Mouse (Mus musculus) intestine, embryonic 16.5 days (tissue): Measurements from ENCODE around the gene Hilpda. TPM values are rescaled to one million over a fixed set of nuclear protein-coding genes. Genes with fewer than 3 reads are reported as not detected.

ENCODE experiments used
- ATAC-seq: fragments of 200-750 bp; cut with Nextera tagmentation; 2 replicates; pipeline ENCODE4 v1.8.0; 2017; ENCODE audit warnings: moderate TSS enrichment, moderate library complexity
- H3K27ac ChIP-seq: fragments of 300-500 bp; sonication (generic); 2 replicates; pipeline ENCODE4 v1.5.1; 2014; ENCODE audit warnings: mild to moderate bottlenecking, low read length
- H3K27me3 ChIP-seq: fragments of 300-500 bp; sonication (generic); replicated peaks from 2 replicates; pipeline ENCODE4 v1.6.1; 2014; ENCODE audit warnings: low read length, control low read depth, mixed read lengths; ENCODE audit not compliant: control insufficient read depth, insufficient read depth
- H3K36me3 ChIP-seq: fragments of 300-500 bp; sonication (generic); 2 replicates; pipeline ENCODE4 v1.6.1; 2014; ENCODE audit warnings: low read length, control low read depth; ENCODE audit not compliant: control insufficient read depth, insufficient read depth
- H3K4me1 ChIP-seq: fragments of 300-500 bp; sonication (generic); 2 replicates; pipeline ENCODE4 v1.6.1; 2014; ENCODE audit warnings: low read length, control low read depth, mixed read lengths; ENCODE audit not compliant: control insufficient read depth, insufficient read depth
- H3K4me2 ChIP-seq: fragments of 300-500 bp; sonication (generic); 2 replicates; pipeline ENCODE4 v1.6.1; 2014; ENCODE audit warnings: low read depth, low read length, control low read depth
- H3K4me3 ChIP-seq: fragments of 300-500 bp; sonication (generic); 2 replicates; pipeline ENCODE4 v1.5.1; 2014; ENCODE audit warnings: mild to moderate bottlenecking, low read length
- H3K9ac ChIP-seq: fragments of 300-500 bp; sonication (generic); 2 replicates; pipeline ENCODE4 v1.6.1; 2014; ENCODE audit warnings: low read depth, low read length
- H3K9me3 ChIP-seq: fragments of 300-500 bp; sonication (generic); 2 replicates; pipeline ENCODE4 v1.6.1; 2016; ENCODE audit warnings: low read length, control low read depth; ENCODE audit not compliant: control insufficient read depth
- WGBS: fragments of 180-500 bp; shearing (Covaris S2); extraction: QIAGEN DNeasy Blood & Tissue Kit; methylation state at CpG from one replicate; pipeline ENCODE4 v1.1.7; 2014; 5-methylcytosine and 5-hydroxymethylcytosine counted together
- polyA plus RNA-seq: library from polyadenylated mRNA; unstranded; fragments of >200 nt; fragmentation: Nextera tagmentation; extraction: Ambion mirVana; gene quantifications from 2 replicates; pipeline ENCODE4 v1.2.1, GENCODE M21; 2015

The Hilpda gene
- polyA plus RNA-seq, 1 experiment from 2014 or later: 27.8 TPM

- H3K4me2 ChIP-seq: no peak overlapping the region
- 65% methylated on average over 5 of the region's 5 CpGs for WGBS
- H3K4me1 ChIP-seq: no peaks in the 10 kb centered on the region
- no peaks in the 10 kb centered on the region for H3K27me3 ChIP-seq
- H3K9ac ChIP-seq: no peak overlapping the region
- no peak for ATAC-seq
- H3K9me3 ChIP-seq: no peaks in the 10 kb centered on the region
- no peak overlapping the region for H3K4me3 ChIP-seq
- no peak overlapping the region for H3K27ac ChIP-seq
- H3K36me3 ChIP-seq: no peaks in the 10 kb centered on the region; the same call in 1 of the 2 replicates
These were observed 15.7 kb downstream of the Hilpda start for GRCm38 (mm10) chr6:29287944-29288343.

DNA sequence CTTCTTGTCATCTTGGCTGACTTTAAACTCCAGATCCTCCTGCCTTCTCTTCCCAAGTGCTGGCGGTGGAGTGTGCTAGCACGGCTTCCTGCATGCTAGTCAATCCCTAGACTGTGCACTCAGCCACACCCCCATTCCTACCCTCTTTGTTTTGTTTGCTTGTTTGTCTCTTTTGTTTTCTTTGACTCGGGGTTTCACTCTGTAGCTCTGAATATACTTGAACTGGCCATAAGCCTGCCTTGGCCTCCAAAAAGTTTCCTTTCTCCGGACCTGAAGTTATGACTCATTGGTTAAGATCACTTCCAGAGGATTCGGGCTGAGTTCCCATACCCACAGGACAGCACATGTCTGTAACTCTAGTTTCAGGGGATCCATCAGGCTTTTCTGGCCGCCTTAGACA is 16.4 kb downstream of the Hilpda start:
- WGBS: 58% methylated on average over 6 of the region's 6 CpGs
- no peak overlapping the region for H3K4me2 ChIP-seq
- H3K9ac ChIP-seq: no peak overlapping the region

GRCm38 (mm10) chr6:29299112-29299511 is 26.8 kb downstream of the Hilpda start:
- Histone ChIP-seq H3K4me3 (no peak overlapping the region), H3K9ac (no peak overlapping the region), H3K4me2 (no peak overlapping the region), H3K27me3 (no peaks in the 10 kb centered on the region), H3K36me3 (no peaks in the 10 kb centered on the region), H3K9me3 (no peaks in the 10 kb centered on the region; the same call in 1 of the 2 replicates), H3K4me1 (no peaks in the 10 kb centered on the region), H3K27ac (no peak overlapping the region)
- no peak for ATAC-seq
- 44% methylated on average over 2 of the region's 2 CpGs for WGBS

More for the DNA sequence above, 16.4 kb downstream of the Hilpda start:
- no peak overlapping the region for H3K4me3 ChIP-seq
- ATAC-seq: no peak
- H3K27me3 ChIP-seq: no peaks in the 10 kb centered on the region
- H3K9me3 ChIP-seq: no peaks in the 10 kb centered on the region
- H3K36me3 ChIP-seq: no peaks in the 10 kb centered on the region; the same call in 1 of the 2 replicates
- H3K4me1 ChIP-seq: no peaks in the 10 kb centered on the region
- H3K27ac ChIP-seq: no peak overlapping the region

DNA sequence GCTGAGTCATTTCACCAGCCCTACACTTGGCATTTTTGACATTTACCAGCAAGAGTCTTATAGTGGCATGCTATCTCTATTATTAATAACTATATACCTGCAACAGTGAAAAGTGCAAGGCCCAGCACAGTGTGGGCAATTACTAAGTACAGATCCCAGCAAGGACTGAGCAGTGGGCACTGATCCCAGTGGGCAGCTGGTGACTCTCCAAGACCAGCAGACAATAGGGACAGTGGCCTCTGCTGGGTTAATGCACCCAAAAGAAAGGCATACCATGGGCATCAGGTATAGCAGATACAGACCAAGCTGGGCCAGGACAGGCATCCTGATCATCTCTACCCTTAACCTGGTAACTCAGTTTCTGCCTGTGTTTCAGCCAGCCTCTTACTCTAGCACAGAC is 31.0 kb downstream of the Hilpda start:
- Histone ChIP-seq H3K36me3 (no peaks in the 10 kb centered on the region), H3K4me3 (no peak overlapping the region)

GRCm38 (mm10) chr6:29303726-29304125 is 31.4 kb downstream of the Hilpda start:
- no peak for ATAC-seq
- Histone ChIP-seq H3K4me3 (no peak overlapping the region), H3K4me2 (no peak overlapping the region), H3K27me3 (no peaks in the 10 kb centered on the region), H3K36me3 (no peaks in the 10 kb centered on the region), H3K27ac (no peak overlapping the region), H3K9me3 (no peaks in the 10 kb centered on the region; the same call in 1 of the 2 replicates), H3K4me1 (no peaks in the 10 kb centered on the region), H3K9ac (no peak overlapping the region)
- WGBS: 33% methylated on average over 5 of the region's 5 CpGs

More for the DNA sequence above, 31.0 kb downstream of the Hilpda start:
- ATAC-seq: no peak
- H3K4me2 ChIP-seq: no peak overlapping the region
- H3K27ac ChIP-seq: no peak overlapping the region
- H3K4me1 ChIP-seq: no peaks in the 10 kb centered on the region
- H3K9me3 ChIP-seq: no peaks in the 10 kb centered on the region; the same call in 1 of the 2 replicates
- no peaks in the 10 kb centered on the region for H3K27me3 ChIP-seq
- H3K9ac ChIP-seq: no peak overlapping the region

DNA sequence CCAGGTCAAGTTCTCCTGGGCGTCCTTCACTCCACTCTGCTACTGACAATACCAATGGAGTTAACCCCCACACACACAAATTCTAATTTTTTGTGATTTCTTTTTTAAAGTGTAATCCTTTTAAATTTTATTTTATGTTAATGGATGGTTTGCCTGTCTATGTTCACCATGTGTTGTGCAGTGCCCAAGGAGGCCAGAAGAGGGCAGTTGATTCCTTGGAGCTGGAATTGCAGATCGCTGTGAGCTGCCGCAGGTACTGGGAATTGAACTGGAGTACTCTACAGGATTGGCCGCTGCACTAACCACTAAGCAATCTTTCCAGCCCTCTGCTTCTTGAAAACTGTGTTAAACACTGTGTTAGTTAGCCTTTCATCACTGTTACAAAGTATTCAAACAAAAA is 33.2 kb downstream of the Hilpda start:
- no peak for ATAC-seq
- Histone ChIP-seq H3K36me3 (no peaks in the 10 kb centered on the region), H3K4me3 (no peak overlapping the region), H3K4me2 (no peak overlapping the region), H3K27ac (no peak overlapping the region), H3K4me1 (no peaks in the 10 kb centered on the region), H3K27me3 (no peaks in the 10 kb centered on the region), H3K9ac (no peak overlapping the region), H3K9me3 (no peaks in the 10 kb centered on the region)
- 90% methylated on average over 4 of the region's 4 CpGs for WGBS

DNA sequence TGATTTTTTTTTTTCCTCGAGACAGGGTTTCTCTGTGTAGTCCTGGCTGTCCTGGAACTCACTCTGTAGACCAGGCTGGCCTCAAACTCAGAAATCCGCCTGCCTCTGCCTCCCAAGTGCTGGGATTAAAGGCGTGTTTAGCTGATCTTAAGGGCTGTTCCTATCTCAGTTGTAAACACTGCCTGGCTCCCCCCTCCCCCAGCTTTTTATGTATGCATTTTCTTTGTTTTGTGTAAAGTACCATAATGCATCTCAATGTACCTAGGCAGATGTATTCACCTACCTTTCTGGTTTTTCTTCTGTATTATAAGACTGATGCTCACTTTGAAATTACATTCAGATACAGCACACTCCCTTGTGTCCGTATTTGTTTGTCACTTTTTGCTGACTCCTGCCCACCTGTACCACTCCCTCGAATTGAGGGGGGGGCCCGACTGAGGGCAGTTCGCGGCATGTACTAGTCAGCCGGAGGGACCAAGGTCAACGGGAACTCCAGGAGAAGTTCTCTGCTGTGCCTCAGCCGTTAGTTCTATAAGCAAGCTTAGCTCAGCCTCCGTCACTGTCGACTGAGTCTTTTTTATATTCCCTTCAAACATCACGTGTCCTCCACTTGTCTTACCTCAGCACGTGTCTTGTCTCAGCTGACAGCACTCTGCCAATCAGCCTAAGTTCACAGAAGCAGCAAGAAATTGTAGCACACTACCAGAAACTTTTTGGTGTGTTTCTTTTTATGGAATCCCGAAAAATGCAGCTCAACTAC is 36.7 kb downstream of the Hilpda start:
- 89% methylated on average over 16 of the region's 16 CpGs for WGBS
- H3K9me3 ChIP-seq: no peaks in the 10 kb centered on the region
- no peak overlapping the region for H3K4me3 ChIP-seq
- H3K27me3 ChIP-seq: no peaks in the 10 kb centered on the region
- no peak for ATAC-seq
- no peaks in the 10 kb centered on the region for H3K36me3 ChIP-seq
- H3K4me2 ChIP-seq: no peak overlapping the region
- no peak overlapping the region for H3K9ac ChIP-seq
- no peaks in the 10 kb centered on the region for H3K4me1 ChIP-seq
- no peak overlapping the region for H3K27ac ChIP-seq

DNA sequence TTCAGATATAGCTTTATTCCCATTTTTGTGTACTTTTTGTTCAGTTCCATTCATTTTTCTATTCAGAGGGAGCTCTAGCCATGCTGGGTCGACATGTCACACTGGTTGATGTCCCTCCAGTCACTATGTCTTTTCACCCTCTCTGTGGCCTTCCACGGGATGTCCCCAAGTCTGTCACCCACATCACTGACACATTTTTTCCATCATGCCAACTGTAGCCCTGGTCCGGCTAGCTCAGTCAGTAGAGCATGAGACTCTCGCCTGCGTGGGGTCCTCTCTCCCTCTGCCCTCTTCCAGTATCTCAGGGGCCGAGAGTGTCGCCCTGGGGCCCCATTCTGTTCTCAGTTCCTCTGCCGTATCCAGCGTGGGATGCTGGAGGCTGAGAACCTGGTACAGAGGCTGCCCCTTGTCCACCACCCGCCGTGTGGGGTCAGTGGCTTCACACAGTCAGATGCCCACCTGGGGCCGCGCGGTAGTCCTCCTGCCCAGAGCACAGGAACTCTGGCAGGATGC is 41.5 kb downstream of the Hilpda start:
- 80% methylated on average over 14 of the region's 14 CpGs for WGBS
- H3K36me3 ChIP-seq: no peaks in the 10 kb centered on the region
- H3K4me3 ChIP-seq: no peak overlapping the region
- H3K9me3 ChIP-seq: no peaks in the 10 kb centered on the region
- H3K4me1 ChIP-seq: no peaks in the 10 kb centered on the region
- H3K9ac ChIP-seq: no peak overlapping the region
- H3K27ac ChIP-seq: no peak overlapping the region
- no peaks in the 10 kb centered on the region for H3K27me3 ChIP-seq
- ATAC-seq: no peak
- no peak overlapping the region for H3K4me2 ChIP-seq

- no peak overlapping the region for H3K9ac ChIP-seq
- no peak overlapping the region for H3K27ac ChIP-seq
- no peak overlapping the region for H3K4me3 ChIP-seq
- WGBS: 63% methylated on average over 2 of the region's 2 CpGs
- no peak overlapping the region for H3K4me2 ChIP-seq
- no peaks in the 10 kb centered on the region for H3K9me3 ChIP-seq
- no peaks in the 10 kb centered on the region for H3K36me3 ChIP-seq
- ATAC-seq: no peak
- no peaks in the 10 kb centered on the region for H3K4me1 ChIP-seq
- no peaks in the 10 kb centered on the region for H3K27me3 ChIP-seq
These were observed 45.0 kb downstream of the Hilpda start for GRCm38 (mm10) chr6:29317286-29317685.
